Mouse (Mus musculus) hindbrain, embryonic 12.5 days (tissue): ENCODE measurements around the gene 2010315B03Rik. TPM values are rescaled to one million over a fixed set of nuclear protein-coding genes. Genes with fewer than 3 reads are reported as not detected.
"Not testable (repeated sequence)": the region's sequence is repeated elsewhere in the genome, so short reads cannot be mapped to it uniquely, and the experiment has no call there.

ENCODE experiments used
- ATAC-seq: fragments of 200-750 bp; cut with Nextera tagmentation; 2 replicates; pipeline ENCODE4 v1.8.0; 2017; ENCODE audit warnings: moderate TSS enrichment; ENCODE audit not compliant: low FRiP score
- H3K27ac ChIP-seq: fragments of 300-500 bp; sonication (generic); 2 replicates; pipeline ENCODE4 v1.5.1; 2016; ENCODE audit warnings: mild to moderate bottlenecking
- H3K27me3 ChIP-seq: fragments of 300-500 bp; sonication (generic); 2 replicates; pipeline ENCODE4 v1.6.1; 2016; ENCODE audit warnings: mild to moderate bottlenecking
- H3K36me3 ChIP-seq: fragments of 300-500 bp; sonication (generic); 2 replicates; pipeline ENCODE4 v1.6.1; 2016; ENCODE audit warnings: mild to moderate bottlenecking
- H3K4me1 ChIP-seq: fragments of 300-500 bp; sonication (generic); 2 replicates; pipeline ENCODE4 v1.6.1; 2016
- H3K4me2 ChIP-seq: fragments of 300-500 bp; sonication (generic); replicated peaks from 2 replicates; pipeline ENCODE4 v1.6.1; 2016; ENCODE audit warnings: mild to moderate bottlenecking
- H3K4me3 ChIP-seq: fragments of 300-500 bp; sonication (generic); 2 replicates; pipeline ENCODE4 v1.5.1; 2016; ENCODE audit warnings: mild to moderate bottlenecking
- H3K9ac ChIP-seq: fragments of 300-500 bp; sonication (generic); 2 replicates; pipeline ENCODE4 v1.6.1; 2016; ENCODE audit warnings: mild to moderate bottlenecking, moderate library complexity
- H3K9me3 ChIP-seq: fragments of 300-500 bp; sonication (generic); replicated peaks from 2 replicates; pipeline ENCODE4 v1.6.1; 2016; ENCODE audit warnings: mild to moderate bottlenecking
- WGBS: fragments of 180-500 bp; shearing (Covaris S2); methylation state at CpG from one replicate; pipeline ENCODE4 v1.1.7; 2016; 5-methylcytosine and 5-hydroxymethylcytosine counted together
- polyA plus RNA-seq: library from polyadenylated mRNA; unstranded; fragments of >200 nt; fragmentation: Nextera tagmentation; extraction: Ambion mirVana; gene quantifications from 2 replicates; pipeline ENCODE4 v1.2.1, GENCODE M21; 2016

Gene 2010315B03Rik
- polyA plus RNA-seq, 1 experiment from 2014 or later = 8.8 TPM

- Histone ChIP-seq H3K4me3 (no peak overlapping the region), H3K27ac (no peak overlapping the region), H3K4me1 (peaks cover 6% of the 10 kb centered on the region; the same call in 1 of the 2 replicates), H3K27me3 (no peaks in the 10 kb centered on the region), H3K4me2 (no peak overlapping the region), H3K9ac (no peak overlapping the region), H3K9me3 (no peaks in the 10 kb centered on the region), H3K36me3 (no peaks in the 10 kb centered on the region)
- 88% methylated on average over 4 of the region's 4 CpGs for WGBS
- no peak for ATAC-seq
These were observed 49.3 kb downstream of the 2010315B03Rik start for GRCm38 (mm10) chr9:124262987-124263717.

GRCm38 (mm10) chr9:124258067-124258556, 54.4 kb downstream of the 2010315B03Rik start:
- H3K9ac ChIP-seq = no peak overlapping the region
- no peaks in the 10 kb centered on the region for H3K27me3 ChIP-seq
- H3K36me3 ChIP-seq = no peaks in the 10 kb centered on the region
- H3K4me1 ChIP-seq = no peaks in the 10 kb centered on the region
- no peak overlapping the region for H3K4me2 ChIP-seq
- peaks cover 12% of the 10 kb centered on the region for H3K9me3 ChIP-seq
- ATAC-seq = no peak
- no peak overlapping the region for H3K4me3 ChIP-seq
- no peak overlapping the region for H3K27ac ChIP-seq
- WGBS = 87% methylated on average over 4 of the region's 4 CpGs

- 54% methylated on average over 1 of the region's 1 CpGs for WGBS
- Histone ChIP-seq H3K9ac (no peak overlapping the region), H3K4me3 (no peak overlapping the region), H3K9me3 (peaks cover 12% of the 10 kb centered on the region), H3K27ac (no peak overlapping the region), H3K36me3 (no peaks in the 10 kb centered on the region), H3K4me2 (no peak overlapping the region), H3K27me3 (no peaks in the 10 kb centered on the region), H3K4me1 (no peaks in the 10 kb centered on the region)
- peak; percentile 63 for ATAC-seq
These were observed 55.1 kb downstream of the 2010315B03Rik start for GRCm38 (mm10) chr9:124257200-124258066.

GRCm38 (mm10) chr9:124256271-124257199, 56.0 kb downstream of the 2010315B03Rik start:
- not testable (repeated sequence) for H3K4me2 ChIP-seq, H3K36me3 ChIP-seq, H3K27ac ChIP-seq, H3K9ac ChIP-seq, H3K4me1 ChIP-seq, H3K4me3 ChIP-seq, H3K27me3 ChIP-seq
- peaks cover 12% of the 10 kb centered on the region for H3K9me3 ChIP-seq
- peak; percentile 88 for ATAC-seq
- WGBS = 15% methylated on average over 1 of the region's 1 CpGs

GRCm38 (mm10) chr9:124251438-124251837, 61.1 kb downstream of the 2010315B03Rik start:
- Histone ChIP-seq H3K4me1 (no peaks in the 10 kb centered on the region), H3K27ac (no peak overlapping the region), H3K9ac (no peak overlapping the region), H3K4me3 (no peak overlapping the region), H3K9me3 (peaks cover 4% of the 10 kb centered on the region), H3K27me3 (no peaks in the 10 kb centered on the region), H3K4me2 (no peak overlapping the region), H3K36me3 (no peaks in the 10 kb centered on the region)
- no peak for ATAC-seq

Other genes with a start within 250 kb of the 2010315B03Rik start
- gene Ccr2, start 210.7 kb downstream of the 2010315B03Rik start, polyA plus RNA-seq = 0.34 and 0.38 TPM in 2 replicates
- gene Ccr5, start 191.2 kb downstream of the 2010315B03Rik start, polyA plus RNA-seq = 0.90 and 1.1 TPM in 2 replicates
- gene Ppp2r3d, start 164.2 kb upstream of the 2010315B03Rik start, polyA plus RNA-seq = 186 and 188 TPM in 2 replicates
- not detected in 2 replicates for gene Gm21836, start 181.1 kb upstream of the 2010315B03Rik start, polyA plus RNA-seq